ENCODE assay signal across 9 mouse cellular contexts in the genomic region with DNA sequence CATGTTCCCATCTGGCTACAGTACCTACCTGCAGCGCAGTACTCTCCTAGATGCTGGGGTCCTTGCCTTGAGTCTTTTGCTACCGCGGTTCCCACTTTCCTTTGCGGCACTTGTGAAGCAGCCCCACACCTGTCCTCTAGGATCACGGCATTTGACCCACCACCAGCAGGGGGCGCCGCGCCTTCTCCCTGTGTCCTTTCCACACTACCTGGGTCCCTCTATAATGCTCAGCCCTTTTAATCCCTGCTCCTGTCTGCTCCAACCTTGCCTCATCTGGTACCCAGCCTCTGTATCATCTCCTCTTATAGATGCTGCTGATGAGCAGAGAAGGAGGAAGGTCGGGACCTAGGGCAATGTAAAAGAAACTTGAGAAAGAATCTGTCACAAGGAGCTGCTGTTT. TPM values are rescaled to one million over a fixed set of nuclear protein-coding genes. Genes with fewer than 3 reads are reported as not detected.
DNase-seq lines count a peak whose midpoint lies in the region; ATAC-seq lines count a peak whose summit lies in the region.
"Had no signal": no experiment of that assay in that cellular context is flagged by ENCODE, and none has a peak within 500 bp of the region (broad histone marks: within the 10 kb centered on the region; RNA-seq: fewer than 3 reads in every experiment).

No protein-coding gene starts in this region.

- H3K9me3 ChIP-seq in hindbrain, embryonic 10.5 days, result no peaks in the 10 kb centered on the region
- H3K9me3 ChIP-seq in hindbrain, embryonic 16.5 days (ENCODE audit: control insufficient read depth, low read length), result no peaks in the 10 kb centered on the region
- H3K9me3 ChIP-seq in intestine, embryonic 16.5 days (ENCODE audit: control insufficient read depth, low read length), result no peaks in the 10 kb centered on the region
- no peaks in the 10 kb centered on the region for H3K9me3 ChIP-seq in limb, embryonic 11.5 days (ENCODE audit: control insufficient read depth, low read length)
- H3K9me3 ChIP-seq: lung, embryonic 15.5 days had no signal

- no peak overlapping the region for H3K9ac ChIP-seq in hindbrain, embryonic 16.5 days (ENCODE audit: low read depth, low read length)
- H3K9ac ChIP-seq in intestine, embryonic 16.5 days (ENCODE audit: low read depth, low read length), result no peak overlapping the region
- H3K9ac ChIP-seq in limb, embryonic 11.5 days (ENCODE audit: low read length), result no peak overlapping the region
- H3K9ac ChIP-seq: lung, embryonic 15.5 days had no signal

- ATAC-seq in hindbrain, embryonic 16.5 days, result no peak
- ATAC-seq in intestine, embryonic 16.5 days, result peak; percentile 31; the same call in 1 of the 2 replicates
- no peak for ATAC-seq in limb, embryonic 11.5 days (ENCODE audit: insufficient number of reproducible peaks, low FRiP score, low TSS enrichment, low read depth)
- no peak for ATAC-seq in erythroblast, adult 5-6 weeks (replicated peaks; ENCODE audit: low FRiP score, poor library complexity, severe bottlenecking)

- H3K4me1 ChIP-seq in hindbrain, embryonic 10.5 days (replicated peaks), result peaks cover 12% of the 10 kb centered on the region
- no peaks in the 10 kb centered on the region for H3K4me1 ChIP-seq in hindbrain, embryonic 16.5 days (ENCODE audit: control insufficient read depth, insufficient read depth, low read depth, low read length)
- H3K4me1 ChIP-seq in intestine, embryonic 16.5 days (ENCODE audit: control insufficient read depth, insufficient read depth, low read length), result no peaks in the 10 kb centered on the region
- no peaks in the 10 kb centered on the region for H3K4me1 ChIP-seq in limb, embryonic 11.5 days (ENCODE audit: control insufficient read depth, insufficient read depth, low read length)
- H3K4me1 ChIP-seq: lung, embryonic 15.5 days had no signal

- whole genome bisulfite sequencing in hindbrain, embryonic 10.5 days, result 25% methylated on average over 9 of the region's 9 CpGs
- WGBS in hindbrain, embryonic 16.5 days, result 25% methylated on average over 9 of the region's 9 CpGs
- WGBS in intestine, embryonic 16.5 days, result 32% methylated on average over 9 of the region's 9 CpGs
- 21% methylated on average over 9 of the region's 9 CpGs for WGBS in limb, embryonic 11.5 days

- no peak overlapping the region for H3K27ac ChIP-seq in hindbrain, embryonic 10.5 days
- no peak overlapping the region for H3K27ac ChIP-seq in hindbrain, embryonic 16.5 days (ENCODE audit: low read depth, low read length)
- H3K27ac ChIP-seq in intestine, embryonic 16.5 days (ENCODE audit: low read length), result no peak overlapping the region
- no peak overlapping the region for H3K27ac ChIP-seq in limb, embryonic 11.5 days (replicated peaks; ENCODE audit: low read depth, low read length)
- H3K27ac ChIP-seq: lung, embryonic 15.5 days had no signal

- DNase-seq in hindbrain, embryonic 10.5 days (ENCODE audit: low spot score), result peak; percentile 55
- peak; percentile 88 for DNase-seq in ZHBTc4 (ENCODE audit: low read depth, low spot score)
- DNase-seq in embryo, embryonic 10.5 days (ENCODE audit: low spot score), result peak; percentile 55
- DNase-seq in limb, embryonic 11.5 days (ENCODE audit: low spot score), result peak; percentile 80
- peak; percentile 64 for DNase-seq in ovary, postnatal 36 days (ENCODE audit: low spot score)

- no peaks in the 10 kb centered on the region for H3K36me3 ChIP-seq in hindbrain, embryonic 10.5 days
- no peaks in the 10 kb centered on the region for H3K36me3 ChIP-seq in hindbrain, embryonic 16.5 days (ENCODE audit: control insufficient read depth, insufficient read depth, low read length)
- H3K36me3 ChIP-seq in intestine, embryonic 16.5 days (ENCODE audit: control insufficient read depth, insufficient read depth, low read length), result no peaks in the 10 kb centered on the region
- no peaks in the 10 kb centered on the region for H3K36me3 ChIP-seq in limb, embryonic 11.5 days (ENCODE audit: control insufficient read depth, insufficient read depth, low read length)
- H3K36me3 ChIP-seq: lung, embryonic 15.5 days had no signal

- H3K4me3 ChIP-seq in hindbrain, embryonic 10.5 days, result no peak overlapping the region
- H3K4me3 ChIP-seq in hindbrain, embryonic 16.5 days (ENCODE audit: low read length), result no peak overlapping the region
- H3K4me3 ChIP-seq in intestine, embryonic 16.5 days (ENCODE audit: low read length), result no peak overlapping the region
- H3K4me3 ChIP-seq in limb, embryonic 11.5 days (ENCODE audit: low read depth, low read length), result no peak overlapping the region
- H3K4me3 ChIP-seq: lung, embryonic 15.5 days had no signal

- H3K27me3 ChIP-seq in hindbrain, embryonic 10.5 days (ENCODE audit: insufficient read depth, poor library complexity, severe bottlenecking), result no peaks in the 10 kb centered on the region
- H3K27me3 ChIP-seq in hindbrain, embryonic 16.5 days (replicated peaks; ENCODE audit: control insufficient read depth, insufficient read depth, low read length), result no peaks in the 10 kb centered on the region
- H3K27me3 ChIP-seq in intestine, embryonic 16.5 days (replicated peaks; ENCODE audit: control insufficient read depth, insufficient read depth, low read length), result no peaks in the 10 kb centered on the region
- no peaks in the 10 kb centered on the region for H3K27me3 ChIP-seq in limb, embryonic 11.5 days (ENCODE audit: control insufficient read depth, insufficient read depth, low read length)
- H3K27me3 ChIP-seq: lung, embryonic 15.5 days had no signal

- no peak overlapping the region for H3K4me2 ChIP-seq in hindbrain, embryonic 16.5 days (ENCODE audit: low read length)
- no peak overlapping the region for H3K4me2 ChIP-seq in intestine, embryonic 16.5 days (ENCODE audit: low read depth, low read length)
- no peak overlapping the region for H3K4me2 ChIP-seq in limb, embryonic 11.5 days (ENCODE audit: low read depth, severe bottlenecking)
- H3K4me2 ChIP-seq: lung, embryonic 15.5 days had no signal

RNA-seq across cellular contexts. Expression of gene Cachd1, which starts 53.9 kb away (rescaled TPM):
- 28.1 and 28.7 TPM in 2 replicates for polyA plus RNA-seq in hindbrain, embryonic 10.5 days (2016; fragmentation: Nextera tagmentation; extraction: Ambion mirVana)
- polyA plus RNA-seq in hindbrain, embryonic 16.5 days (2015; fragmentation: Nextera tagmentation; extraction: Ambion mirVana), result 10.6 and 17.4 TPM in 2 replicates
- polyA plus RNA-seq in intestine, embryonic 16.5 days (2015; fragmentation: Nextera tagmentation; extraction: Ambion mirVana), result 7.8 and 8.9 TPM in 2 replicates
- 42.3 and 50.0 TPM in 2 replicates for polyA plus RNA-seq in limb, embryonic 11.5 days (2014; fragmentation: Nextera tagmentation; extraction: Ambion mirVana)
- total RNA-seq in erythroblast, adult 5-6 weeks (2015; ENCODE audit: low replicate concordance), result 85.7 and 130 TPM in 2 replicates
- 39.9 and 49.1 TPM in 2 replicates for total RNA-seq in erythroblast, adult 5-6 weeks (2017; ENCODE audit: low replicate concordance)
